Mouse (Mus musculus) megakaryocyte-erythroid progenitor cell, adult 5-6 weeks (primary cell): ENCODE results near the gene E4f1. TPM values are rescaled to one million over a fixed set of nuclear protein-coding genes. Genes with fewer than 3 reads are reported as not detected.
A peak's percentile ranks its signal among the peaks of the same experiment; 100 is the strongest.

ENCODE experiments used
- ATAC-seq: replicated peaks from 2 replicates; pipeline ENCODE4 v1.8.0; 2016; ENCODE audit warnings: mild to moderate bottlenecking, inconsistent platforms; ENCODE audit not compliant: severe bottlenecking, poor library complexity, low FRiP score, low TSS enrichment
- total RNA-seq, 2 experiments: library from RNA; stranded (forward) in 1 of 2; stranded (reverse) in 1 of 2; fragments of 200-1000, 215-1000 nt in 1 of 2; fragments of >200 nt in 1 of 2; fragmentation: Nextera tagmentation in 1 of 2; gene quantifications; 2 replicates each; pipeline ENCODE4 v1.2.3; 2014 to 2017

The E4f1 gene
- 47.7 and 60.9 TPM in 2 replicates for total RNA-seq (2014; fragmentation: Nextera tagmentation)
- total RNA-seq (2017): 10.5 and 20.8 TPM in 2 replicates

DNA sequence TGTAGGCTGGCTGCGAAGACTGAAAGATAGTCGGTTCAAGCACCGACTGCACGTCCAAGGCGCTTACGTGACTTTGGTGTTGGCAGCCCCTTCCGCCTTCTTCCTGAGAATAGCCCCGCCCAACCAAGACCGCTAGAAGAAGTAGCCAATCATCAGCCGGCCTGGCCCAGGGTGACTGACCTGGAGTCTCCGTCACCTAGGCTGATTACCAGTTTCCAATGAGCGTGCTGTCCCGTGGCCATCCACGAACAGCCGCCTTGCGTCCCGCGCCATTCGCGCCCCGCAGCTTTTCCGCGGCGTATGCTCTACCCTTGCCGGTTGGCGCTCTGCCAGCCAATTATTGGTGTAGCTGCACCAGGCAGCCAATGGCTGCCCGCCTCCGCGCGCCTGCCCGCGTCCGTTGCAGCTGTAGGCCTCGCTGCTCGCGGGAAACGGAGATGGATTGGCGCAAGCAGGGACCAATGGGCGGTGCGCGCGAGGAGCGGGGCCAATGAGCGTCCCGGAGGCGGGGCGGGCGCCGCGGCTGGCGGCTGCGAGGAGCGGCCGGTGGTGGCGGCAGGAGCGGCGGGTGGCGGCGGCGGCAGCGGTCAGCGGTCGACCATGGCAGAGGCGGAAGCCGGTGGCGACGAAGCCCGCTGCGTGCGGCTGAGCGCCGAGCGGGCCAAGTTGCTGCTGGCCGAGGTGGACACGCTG is at the start of gene E4f1, which contains the start of gene Pgp:
Gene E4f1, minus strand, starts transcription at position 404 of the 693 bp plus-strand sequence.
Gene Pgp, plus strand, starts transcription at position 483 of the 693 bp plus-strand sequence.
- ATAC-seq: peak; percentile 91

DNA sequence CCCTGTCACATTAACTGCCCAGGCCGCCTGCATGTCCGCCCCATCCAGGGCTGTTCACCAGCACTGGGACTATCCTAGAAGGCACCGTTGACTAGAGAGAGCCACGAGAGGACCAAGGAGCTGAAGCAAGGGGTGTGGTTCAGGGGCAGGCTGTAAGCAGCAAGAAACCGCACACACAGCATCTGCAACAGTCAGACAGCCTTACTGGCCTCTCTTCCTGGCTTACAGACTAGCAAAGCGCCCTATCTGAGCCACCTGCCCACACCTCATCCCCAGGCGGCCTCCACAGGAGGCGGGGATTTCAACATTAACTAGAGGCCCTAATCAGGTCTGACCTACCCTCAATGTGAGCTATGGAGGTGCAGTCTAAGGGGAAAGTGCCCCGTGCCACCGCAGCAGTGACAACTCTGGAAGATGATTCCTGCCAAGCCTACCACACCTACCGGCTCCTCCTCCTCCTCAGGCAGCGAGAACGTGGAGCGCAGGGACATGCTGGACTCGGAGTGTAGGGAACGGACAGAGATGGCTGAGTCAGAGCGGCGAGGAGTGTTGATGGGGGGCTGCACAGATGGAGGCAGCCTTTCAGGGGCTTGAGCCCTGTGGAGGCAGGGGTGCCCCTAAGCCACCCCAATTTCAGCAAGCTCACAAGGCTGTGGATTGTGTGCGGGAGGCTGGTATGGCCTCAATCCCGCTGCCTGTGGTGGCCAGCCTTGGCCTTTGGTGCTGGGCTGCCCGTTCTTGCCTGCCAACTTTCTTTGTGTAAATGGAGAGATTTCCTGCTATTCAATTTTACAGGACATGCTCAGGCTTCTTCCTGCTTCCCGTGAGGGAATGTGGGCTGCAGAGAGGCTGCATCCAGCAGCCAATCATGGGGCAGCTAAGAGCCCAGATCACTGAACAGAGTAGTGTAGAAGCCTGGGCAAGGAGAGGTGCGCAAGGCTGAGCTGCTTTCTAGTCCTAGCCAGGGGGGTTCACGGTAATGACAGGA is 44.5 kb upstream of the E4f1 start:
- ATAC-seq: no peak

DNA sequence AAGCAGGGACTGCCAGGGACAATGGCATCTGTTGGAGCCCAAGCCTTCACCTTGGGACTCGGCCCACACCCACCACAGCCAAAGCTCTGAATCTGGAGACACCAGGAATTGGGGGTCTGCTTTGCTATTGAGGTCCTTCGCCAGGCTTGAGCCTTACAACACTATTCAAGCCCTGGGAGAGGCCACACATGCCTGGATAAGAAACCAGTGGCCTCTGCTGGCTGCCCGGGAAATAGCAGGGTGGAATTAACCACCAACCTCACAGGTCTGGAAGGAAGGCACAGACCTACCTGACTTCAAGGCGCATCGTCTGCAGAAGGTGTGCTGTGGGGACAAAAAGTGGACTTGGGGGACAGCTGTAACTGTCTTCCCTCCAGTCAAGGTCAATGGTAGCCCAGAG is 43.5 kb upstream of the E4f1 start:
- ATAC-seq: peak; percentile 58

DNA sequence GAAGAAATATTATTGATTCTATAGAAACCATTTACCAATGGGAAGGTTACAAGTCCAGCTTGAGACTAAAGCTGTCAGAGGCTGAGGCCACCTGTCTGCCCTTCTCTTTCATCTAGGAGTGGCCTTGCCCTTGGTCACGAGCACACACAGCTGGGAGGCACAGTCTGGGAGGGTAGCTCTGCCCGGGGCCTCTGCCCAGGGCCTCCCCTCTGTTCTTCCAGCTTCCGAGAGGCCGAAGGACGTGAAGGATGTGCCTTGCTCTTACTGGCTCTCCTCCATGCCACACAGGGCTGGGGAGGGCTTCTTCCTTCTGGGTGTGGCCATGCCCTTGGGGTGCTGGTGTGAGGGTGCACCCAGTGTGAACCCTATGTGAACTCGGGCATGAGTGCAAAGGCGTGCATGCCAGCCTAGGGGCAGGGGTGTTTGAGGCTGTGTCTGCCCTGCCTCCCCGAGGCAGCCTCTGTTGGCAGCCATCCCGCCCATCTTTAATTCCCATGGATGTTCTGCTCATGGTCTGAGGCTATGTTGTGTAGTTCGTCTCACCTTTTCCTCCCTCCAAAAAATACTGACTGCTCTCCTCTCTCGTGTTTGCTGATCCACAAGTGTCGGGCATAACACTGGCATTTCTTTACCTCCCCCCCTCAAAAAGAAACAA is 37.8 kb upstream of the E4f1 start:
- no peak for ATAC-seq

DNA sequence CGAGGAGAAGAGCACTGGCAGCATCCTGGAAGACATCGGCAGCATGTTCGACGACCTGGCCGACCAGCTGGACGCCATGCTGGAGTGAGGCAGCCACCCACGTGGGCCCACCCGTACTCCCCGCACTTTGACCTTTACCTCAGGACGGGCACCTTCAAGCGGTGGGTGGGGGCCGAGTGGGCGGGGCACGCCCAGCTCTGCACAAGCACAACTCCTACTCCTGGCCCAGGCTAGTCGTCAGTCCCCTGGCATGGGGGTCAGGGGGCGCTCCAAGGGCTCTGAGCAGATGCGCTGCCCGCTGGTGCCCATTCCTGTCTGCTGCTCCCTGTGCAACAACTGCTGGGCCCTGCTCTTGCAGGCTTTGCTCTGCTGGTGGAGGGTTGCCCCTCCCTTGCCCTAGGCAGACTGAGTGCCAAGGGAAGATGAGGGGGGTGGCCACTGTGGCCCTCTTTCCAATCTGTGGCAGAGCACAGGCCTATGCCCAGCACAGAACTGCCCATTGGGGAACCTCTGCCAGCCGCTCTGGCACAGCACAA is 37.1 kb upstream of the E4f1 start:
- no peak for ATAC-seq

DNA sequence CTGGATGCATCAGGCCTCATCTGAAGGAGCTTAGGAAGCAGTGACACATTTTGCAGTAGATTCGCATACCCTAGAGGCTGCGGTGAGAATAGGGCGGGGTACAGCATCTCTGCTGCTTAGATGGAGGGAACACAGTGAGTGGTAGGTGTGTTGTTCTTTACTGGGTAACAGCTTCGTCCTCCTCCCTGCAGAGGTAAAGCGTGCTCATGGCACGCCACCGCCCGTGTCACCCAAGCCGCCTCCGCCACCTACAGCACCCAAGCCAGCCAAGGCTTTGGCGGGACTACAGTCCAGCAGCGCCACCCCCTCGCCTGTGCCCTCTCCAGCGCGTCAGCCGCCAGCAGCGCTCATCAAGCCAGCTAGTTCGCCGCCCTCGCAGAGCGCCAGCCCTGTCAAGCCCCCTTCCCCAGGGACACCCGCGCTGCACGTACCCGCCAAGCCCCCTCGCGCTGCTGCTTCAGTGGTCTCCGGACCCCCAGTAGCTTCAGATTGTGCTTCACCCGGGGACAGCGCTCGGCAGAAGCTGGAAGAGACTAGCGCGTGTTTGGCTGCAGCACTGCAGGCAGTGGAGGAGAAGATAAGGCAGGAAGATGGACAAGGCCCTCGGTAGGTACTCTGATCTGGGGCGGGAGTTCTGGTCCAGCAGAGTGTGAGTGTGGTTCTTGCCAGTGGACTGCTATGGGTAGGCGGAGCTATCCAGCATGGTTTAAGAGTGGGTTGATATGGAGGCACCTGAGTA is 36.4 kb upstream of the E4f1 start:
- ATAC-seq: no peak

DNA sequence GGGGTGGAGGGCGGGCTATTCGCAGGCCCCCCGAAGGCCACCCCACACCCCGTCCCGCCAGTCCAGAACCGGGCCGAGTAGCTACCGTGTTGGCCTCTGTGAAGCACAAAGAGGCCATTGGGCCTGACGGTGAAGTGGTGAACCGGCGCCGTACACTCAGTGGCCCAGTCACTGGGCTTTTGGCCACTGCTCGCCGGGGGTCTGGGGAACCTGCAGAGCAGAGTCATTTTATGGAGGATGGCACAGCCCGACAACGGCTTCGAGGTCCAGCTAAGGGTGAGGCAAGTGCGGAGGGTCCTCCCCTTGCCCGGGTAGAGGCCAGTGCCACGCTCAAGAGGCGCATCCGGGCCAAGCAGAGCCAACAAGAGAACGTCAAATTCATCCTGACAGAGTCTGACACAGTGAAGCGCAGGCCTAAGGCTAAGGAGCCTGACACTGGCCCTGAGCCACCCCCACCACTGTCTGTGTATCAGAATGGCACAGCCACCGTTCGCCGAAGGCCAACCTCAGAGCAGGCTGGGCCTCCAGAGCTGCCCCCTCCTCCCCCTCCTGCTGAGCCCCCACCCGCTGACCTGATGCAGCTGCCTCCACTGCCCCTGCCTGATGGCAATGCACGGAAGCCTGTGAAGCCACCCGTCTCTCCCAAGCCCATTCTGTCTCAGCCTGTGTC is 35.3 kb upstream of the E4f1 start:
- no peak for ATAC-seq

DNA sequence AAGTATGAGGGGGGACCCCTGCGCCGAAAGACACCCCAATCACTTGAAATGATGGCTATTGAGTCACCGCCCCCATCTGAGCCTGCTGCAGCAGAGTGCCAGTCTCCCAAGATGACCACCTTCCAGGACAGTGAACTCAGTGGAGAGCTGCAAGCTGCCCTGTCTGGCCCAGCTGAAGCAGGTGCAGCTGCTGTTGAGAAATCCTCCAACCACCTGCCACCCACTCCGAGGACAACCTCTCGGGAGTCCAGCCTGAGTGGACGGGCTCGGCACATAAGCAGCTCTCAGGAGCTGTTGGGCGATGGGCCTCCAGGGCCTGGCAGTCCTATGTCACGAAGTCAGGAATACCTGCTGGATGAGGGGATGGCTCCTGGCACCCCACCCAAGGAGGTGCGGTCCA is 34.0 kb upstream of the E4f1 start:
- no peak for ATAC-seq

DNA sequence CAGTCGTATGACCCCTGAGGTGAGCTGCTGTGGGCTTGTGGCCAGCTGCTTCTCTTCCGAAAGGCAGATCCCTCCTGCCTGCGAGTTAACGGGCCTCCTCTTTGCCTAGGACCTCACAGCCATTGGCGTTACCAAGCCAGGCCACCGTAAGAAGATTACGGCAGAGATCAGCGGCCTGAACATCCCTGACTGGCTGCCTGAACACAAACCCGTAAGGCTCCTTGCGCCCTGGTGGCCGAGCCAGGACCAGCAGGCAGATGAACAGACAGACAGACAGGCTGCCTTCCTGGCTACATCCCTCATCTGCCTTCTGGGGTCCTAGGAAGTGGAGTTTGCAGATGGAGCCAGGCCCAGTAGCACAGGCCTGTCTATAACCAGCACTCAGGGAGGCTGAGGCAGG is 32.1 kb upstream of the E4f1 start:
- peak; percentile 45; the same call in 1 of the 2 replicates for ATAC-seq

DNA sequence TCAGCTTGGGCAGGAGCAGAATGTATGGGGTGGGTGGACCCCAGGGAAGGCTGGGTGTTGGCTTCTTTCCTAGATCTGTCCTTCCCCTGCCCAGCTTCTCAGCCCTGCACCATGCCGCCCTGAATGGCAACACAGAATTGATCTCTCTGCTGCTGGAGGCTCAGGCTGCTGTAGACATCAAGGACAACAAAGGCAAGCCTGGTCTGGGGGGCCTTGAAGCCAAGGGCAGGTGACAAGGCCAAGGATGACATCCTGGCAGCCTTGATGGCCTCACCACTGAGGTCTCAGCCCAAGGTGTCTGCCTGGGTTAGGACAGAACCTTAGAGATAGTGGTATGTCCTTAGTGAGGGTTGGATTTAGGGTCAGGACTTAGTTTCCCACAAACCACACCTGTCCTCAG is 25.9 kb upstream of the E4f1 start:
- ATAC-seq: no peak

DNA sequence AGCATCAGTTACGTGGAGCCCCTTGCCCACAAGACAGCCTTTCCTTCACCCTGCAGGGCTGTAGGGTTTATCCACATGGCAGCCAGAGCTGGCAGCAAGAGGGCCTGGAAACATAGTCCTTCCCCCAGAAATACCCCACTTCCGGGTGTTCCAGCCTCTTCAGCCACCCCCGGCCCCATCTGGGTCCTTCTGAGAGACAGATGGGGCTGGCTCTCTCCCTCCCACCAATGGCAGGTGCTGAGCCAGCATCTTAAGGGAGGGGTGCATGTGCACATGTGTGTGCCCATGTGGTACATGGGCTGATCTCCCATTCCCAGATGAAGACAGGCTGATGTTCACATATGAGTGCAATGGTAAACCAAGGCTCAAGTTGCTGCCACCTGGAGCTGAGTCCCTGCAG is 25.3 kb upstream of the E4f1 start:
- ATAC-seq: no peak

DNA sequence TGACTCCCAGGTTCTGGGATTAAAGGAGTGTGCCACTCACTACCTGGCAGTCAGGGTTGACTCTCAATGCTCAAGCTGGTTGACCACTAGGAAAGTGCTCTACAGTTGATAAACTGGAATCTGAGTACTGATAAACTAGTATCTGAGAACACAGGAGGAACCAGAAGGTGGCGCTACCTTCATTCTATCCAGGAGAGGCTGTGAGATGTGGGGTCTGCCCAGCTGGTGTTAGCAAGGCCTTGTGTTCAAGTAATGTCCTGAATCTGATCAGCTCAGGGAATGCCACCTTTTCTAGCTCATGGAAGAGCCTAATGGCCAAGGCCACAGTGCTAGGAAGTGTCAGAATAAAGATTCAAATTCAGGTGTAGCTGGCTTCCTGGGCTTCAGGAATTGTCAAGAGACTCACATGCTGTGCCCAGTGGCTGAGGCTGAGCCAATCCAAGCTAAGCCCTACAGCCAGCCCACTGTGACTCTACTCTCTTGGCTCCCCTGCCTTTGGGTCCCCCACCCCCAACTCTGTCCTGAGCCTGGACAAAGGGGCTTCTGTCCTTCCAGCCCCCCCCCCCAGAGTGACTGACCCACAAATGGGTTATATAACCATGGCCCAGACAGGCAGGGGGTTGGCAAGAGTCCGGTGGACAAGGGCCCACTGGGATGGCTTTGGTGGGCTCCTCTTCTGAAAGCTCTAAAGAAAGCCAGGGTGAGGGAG is 24.7 kb upstream of the E4f1 start:
- ATAC-seq: peak; percentile 62

DNA sequence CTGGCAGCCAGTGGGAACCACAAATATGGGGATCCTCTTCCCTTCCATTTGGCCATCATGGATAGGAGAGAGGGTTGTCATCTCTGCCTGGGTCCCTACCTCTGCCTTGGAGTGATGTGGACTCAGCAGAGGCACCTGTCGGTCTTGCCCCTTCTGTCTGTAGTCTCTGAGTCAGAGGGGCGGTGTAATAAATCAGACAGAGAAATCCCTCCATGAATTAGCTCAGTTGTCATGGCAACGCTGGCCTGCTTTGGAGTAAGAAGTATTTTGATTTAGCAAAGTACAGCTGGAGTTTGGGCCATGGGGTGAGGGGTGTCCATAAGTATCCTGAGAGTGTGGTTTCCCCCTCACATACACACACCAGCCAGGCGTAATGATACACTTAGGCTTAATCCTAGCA is 20.3 kb upstream of the E4f1 start:
- no peak for ATAC-seq

DNA sequence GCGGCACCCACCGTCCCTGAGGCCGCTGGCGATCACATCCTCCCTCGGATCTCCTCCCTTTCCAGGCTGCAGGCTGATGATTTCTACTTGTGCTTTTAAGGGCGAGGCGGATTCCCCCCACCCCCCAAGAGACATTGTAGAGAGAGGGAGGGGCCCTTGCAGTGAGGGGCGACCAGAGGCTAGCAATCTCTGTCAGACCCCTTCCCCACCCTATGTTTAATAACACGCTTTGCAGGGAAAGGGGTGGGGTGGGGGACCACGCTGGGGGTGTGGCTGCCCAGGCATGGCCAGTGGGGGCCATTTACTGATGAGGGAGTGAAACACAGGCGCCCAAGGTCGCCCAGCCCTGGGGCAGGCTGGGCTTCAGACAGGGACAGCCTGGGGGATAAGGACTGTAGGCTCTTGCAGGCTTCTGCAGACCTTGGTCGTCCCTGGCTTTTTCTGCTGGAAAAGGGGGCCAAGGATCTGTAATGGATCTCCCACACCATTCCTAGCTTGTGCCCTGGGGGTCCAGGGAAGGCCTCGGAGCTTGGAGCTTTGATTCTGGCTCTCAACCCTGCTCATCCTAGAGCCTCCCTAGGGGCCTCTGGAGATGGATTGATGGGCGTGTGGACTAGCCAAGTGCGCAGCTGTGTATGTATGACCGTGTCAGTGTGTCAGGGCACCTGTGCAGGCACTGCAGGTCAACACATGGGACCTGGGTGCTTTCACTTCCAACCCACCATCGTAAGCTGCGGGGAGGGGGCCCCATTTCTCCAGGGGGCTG is 19.3 kb upstream of the E4f1 start:
- no peak for ATAC-seq

DNA sequence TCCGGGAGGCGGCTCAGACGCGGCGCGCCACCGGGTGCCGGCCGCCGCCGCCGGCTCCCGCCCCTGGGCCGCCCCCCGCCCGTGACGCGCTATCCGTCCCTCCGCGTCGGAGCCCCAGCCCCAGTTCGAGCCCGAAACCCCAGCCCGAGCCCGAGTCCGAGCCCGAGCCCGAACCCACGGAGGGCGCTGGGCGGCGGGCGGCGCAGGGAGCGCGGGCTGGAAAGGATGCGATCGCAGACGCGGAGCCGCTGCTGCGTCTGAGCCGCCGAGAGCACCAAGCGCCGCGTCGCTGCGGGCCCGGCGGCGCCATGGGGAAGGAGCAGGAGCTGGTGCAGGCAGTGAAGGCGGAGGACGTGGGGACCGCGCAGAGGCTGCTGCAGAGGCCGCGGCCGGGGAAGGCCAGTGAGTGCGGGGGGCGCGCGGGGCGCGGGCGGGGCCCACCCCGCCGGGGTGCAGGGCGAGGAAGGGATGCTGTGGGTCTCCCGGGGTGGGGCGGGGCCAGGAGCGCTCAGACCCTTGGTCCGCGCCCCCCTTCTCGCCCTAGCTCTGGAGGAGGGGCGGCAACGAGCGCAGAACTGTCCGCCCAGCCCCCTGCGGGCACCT is 18.6 kb upstream of the E4f1 start:
- no peak for ATAC-seq

DNA sequence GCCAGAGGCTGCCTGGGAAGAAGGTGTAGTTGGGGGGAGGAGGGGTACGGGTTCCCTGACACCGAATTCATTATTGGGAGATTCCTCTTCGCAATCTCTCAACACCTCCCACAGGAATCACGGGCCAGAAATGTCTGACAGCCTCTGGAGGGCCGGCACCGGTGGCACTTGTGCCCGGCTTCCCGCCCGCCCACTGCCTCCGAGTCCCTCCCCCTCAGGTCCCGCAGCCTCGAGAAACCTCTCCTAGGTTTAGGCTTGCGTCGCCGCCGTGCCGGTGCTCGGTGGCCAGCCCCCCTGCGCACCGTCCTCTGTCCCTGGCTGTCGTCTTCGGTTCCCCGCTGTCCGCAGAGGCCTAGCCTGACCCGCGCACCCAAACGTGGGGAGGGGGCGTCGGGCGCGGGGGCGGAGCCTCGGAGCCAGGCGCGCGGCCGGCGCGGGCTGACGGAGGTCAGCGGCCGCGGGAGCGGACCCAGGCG is 18.1 kb upstream of the E4f1 start, which contains the start of gene Caskin1:
Gene Caskin1, plus strand, starts transcription at position 416 of the 476 bp plus-strand sequence.
- ATAC-seq: no peak
